Mouse (Mus musculus) left cerebral cortex, adult 2 months (tissue): ENCODE data around the gene Btbd9. TPM values are rescaled to one million over a fixed set of nuclear protein-coding genes. Genes with fewer than 3 reads are reported as not detected.
A peak's percentile ranks its signal among the peaks of the same experiment; 100 is the strongest.
"Not testable (repeated sequence)": the region's sequence is repeated elsewhere in the genome, so short reads cannot be mapped to it uniquely, and the experiment has no call there.

Experiments used
- DNase-seq, 2 experiments: peaks; one replicate each; pipeline ENCODE4 v3.0.0; 2021 to 2022; ENCODE audit warnings: low spot score in 2 of 2, mixed read lengths in 1 of 2; ENCODE audit errors: extremely low spot score in 1 of 2
- H3K27ac ChIP-seq: fragments of 200-600 bp; 2 replicates; pipeline ENCODE4 v1.8.1; 2022
- H3K4me3 ChIP-seq: fragments of 200-600 bp; 2 replicates; pipeline ENCODE4 v1.8.1; 2022
- CTCF ChIP-seq: fragments of 200-600 bp; IDR thresholded peaks from 2 replicates; pipeline ENCODE4 v1.8.1; 2022; ENCODE audit warnings: antibody characterized with exemption, mild to moderate bottlenecking, moderate library complexity
- intact Hi-C: fragments of 180-260 bp; cut with DNase I; formaldehyde crosslinking; loops from one replicate; pipeline ENCODE4 v1.15.1; 2025
- total RNA-seq, 2 experiments: library from RNA; stranded (reverse); gene quantifications; 2 replicates each; pipeline ENCODE4 v1.2.3; 2021

The Btbd9 gene
- total RNA-seq, 2 experiments from 2014 or later = 102 to 104 TPM

DNA sequence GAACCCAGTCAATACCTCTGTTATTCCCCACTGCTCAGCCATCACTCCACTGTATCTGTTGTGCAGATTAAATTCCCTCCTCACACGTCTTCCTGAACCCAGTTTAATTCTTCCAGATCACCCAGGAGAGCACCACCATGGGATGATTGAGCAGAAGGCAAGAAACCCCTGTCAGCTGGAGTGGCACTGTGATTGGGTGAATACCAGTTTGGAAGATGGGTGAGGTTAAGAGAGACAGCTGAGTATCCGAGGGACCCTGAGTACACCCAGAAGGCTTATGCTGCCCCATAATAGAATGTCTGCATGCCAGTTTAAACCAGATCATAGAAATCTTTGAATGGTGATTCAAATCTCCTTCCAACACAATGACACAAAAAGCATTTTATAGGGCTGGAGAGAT lies 52.5 kb downstream of the Btbd9 start:
- H3K4me3 ChIP-seq = no peak overlapping the region
- intact Hi-C loops = loop anchor here (2.0 kb wide), 2 partner anchors 27 to 51 kb away; no protein-coding TSS in a partner anchor
- peak overlapping the region; percentile 66 for H3K27ac ChIP-seq
- TF ChIP-seq CTCF = no peak
- no peak for DNase-seq

GRCm38 (mm10) chr17:30522406-30523078 lies 53.7 kb downstream of the Btbd9 start:
- Histone ChIP-seq H3K4me3 (no peak overlapping the region), H3K27ac (no peak overlapping the region)
- intact Hi-C loops = no loop called here
- TF ChIP-seq CTCF = no peak; the same call in 1 of the 2 replicates
- no peak for DNase-seq

GRCm38 (mm10) chr17:30519172-30519512 lies 57.1 kb downstream of the Btbd9 start:
- H3K27ac ChIP-seq, intact Hi-C loops, H3K4me3 ChIP-seq, DNase-seq: not testable (repeated sequence)

DNA sequence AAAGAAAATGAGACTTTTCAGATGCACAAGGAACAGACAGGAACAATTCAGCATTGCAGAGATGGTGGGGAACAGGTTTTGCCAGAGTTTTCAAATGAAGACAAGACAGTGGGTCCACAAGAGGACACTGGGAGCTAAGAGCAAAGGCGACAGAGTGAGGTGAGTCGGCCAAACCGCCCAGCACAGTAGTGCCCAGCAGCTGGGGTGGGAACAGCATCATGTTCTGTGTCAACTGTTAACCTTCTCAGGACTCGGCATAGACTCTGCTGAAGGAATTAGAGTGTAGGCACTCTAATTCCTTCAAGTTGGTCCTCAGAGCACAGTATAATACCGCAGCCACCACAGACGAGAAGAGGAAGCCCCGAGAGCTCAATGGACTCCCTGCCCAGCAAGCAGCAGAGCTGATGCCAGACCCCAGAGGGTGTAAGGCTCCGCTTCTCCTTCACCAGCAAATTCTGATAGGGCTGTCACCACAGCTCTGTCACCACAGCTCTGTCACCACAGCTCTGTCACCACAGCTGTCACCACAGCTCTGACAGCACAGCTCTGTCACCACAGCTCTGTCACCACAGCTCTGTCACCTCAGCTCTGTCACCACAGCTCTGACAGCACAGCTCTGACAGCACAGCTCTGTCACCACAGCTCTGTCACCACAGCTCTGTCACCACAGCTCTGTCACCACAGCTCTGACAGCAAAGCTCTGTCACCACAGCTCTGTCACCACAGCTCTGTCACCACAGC lies 57.7 kb downstream of the Btbd9 start:
- intact Hi-C loops = no loop called here
- no peak for DNase-seq
- H3K27ac ChIP-seq = no peak overlapping the region
- H3K4me3 ChIP-seq = no peak overlapping the region
- TF ChIP-seq CTCF = no peak

DNA sequence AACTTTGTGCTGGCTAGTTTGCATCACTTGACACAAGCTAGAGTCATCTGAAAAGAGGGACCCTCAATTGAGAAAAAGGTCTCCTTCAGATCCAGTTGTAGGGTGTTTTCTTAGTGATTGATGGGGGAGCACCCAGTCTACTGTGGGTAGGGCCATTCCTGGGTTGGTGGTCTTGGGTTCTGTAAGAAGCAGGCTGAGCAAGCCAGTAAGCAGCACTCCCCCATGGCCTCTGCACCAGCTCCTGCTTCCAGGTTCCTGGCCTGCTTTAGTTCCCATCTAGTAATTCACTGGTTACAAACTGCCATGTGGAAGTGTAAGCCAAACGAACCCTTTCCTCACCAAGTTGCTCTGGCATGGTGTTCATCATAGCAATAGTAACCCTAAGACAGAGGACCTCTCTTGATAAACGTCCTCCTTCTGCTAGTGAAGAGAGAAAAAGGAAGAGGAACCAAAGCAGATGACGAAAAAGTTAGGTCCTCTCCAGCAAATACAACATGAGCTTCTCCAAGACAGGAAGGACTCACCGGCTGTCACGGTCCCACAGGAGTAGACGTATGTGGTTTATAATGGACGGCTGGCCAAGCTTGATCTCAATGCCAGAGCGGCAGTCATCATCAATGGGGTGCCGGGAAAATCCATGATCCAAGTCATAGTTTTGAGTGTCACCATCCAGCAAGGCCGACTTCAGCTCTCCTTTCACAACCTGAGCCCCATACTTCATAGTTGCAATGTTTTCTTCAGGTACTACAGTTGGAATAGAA lies 59.5 kb downstream of the Btbd9 start:
- Histone ChIP-seq H3K27ac (no peak overlapping the region), H3K4me3 (no peak overlapping the region)
- intact Hi-C loops = no loop called here
- TF ChIP-seq CTCF = no peak
- DNase-seq = no peak

DNA sequence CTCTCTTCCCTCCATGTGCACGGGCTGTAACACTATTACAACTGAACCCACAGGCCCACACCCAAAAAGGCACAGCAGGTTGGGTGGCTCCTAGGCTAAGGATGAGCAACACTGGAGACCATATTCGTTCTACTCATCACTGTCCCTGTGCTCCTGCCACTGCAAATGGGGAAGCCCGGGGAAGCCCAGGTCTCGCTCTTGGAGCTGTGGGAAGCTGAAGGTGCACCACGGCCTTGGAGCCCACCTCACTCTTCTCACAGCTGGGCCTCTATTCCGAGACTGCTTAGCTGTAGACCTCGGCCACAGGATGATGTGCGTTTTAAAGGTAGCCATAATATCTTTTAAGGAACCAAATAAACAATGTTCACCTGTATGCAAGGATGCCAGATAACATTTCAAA lies 60.9 kb downstream of the Btbd9 start:
- no peak for DNase-seq
- H3K4me3 ChIP-seq = no peak overlapping the region
- intact Hi-C loops = no loop called here

GRCm38 (mm10) chr17:30513034-30513433 lies 63.3 kb downstream of the Btbd9 start:
- no peak overlapping the region for H3K4me3 ChIP-seq
- DNase-seq = peak in 1 of 2 experiments; percentile 15
- H3K27ac ChIP-seq = no peak overlapping the region
- intact Hi-C loops = no loop called here
- no peak for TF ChIP-seq CTCF

More for the DNA sequence above, 60.9 kb downstream of the Btbd9 start:
- H3K27ac ChIP-seq = no peak overlapping the region
- TF ChIP-seq CTCF = no peak

DNA sequence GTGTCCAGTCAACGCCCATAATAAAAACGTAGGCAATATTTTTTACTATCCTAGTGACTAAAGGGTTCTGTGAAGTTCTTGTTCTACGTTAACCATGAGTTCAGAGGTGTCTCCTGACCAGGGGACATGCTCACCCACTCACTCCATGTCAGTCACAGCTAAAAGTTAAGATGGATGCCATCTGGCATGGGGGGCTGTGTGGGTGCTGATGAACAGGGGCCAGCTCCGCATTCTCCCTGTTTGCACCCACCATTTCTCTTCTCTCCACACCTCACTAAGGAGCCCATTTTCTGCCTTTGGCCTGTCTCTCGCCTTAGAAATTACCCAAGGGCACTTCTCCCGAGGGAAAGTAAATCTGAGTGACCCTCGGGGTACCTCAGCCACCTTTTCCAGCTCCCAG lies 63.8 kb downstream of the Btbd9 start:
- intact Hi-C loops = no loop called here
- TF ChIP-seq CTCF = no peak
- Histone ChIP-seq H3K27ac (no peak overlapping the region), H3K4me3 (no peak overlapping the region)
- DNase-seq = peak in 1 of 2 experiments; percentile 10

- H3K4me3 ChIP-seq = no peak overlapping the region
- no peak; the same call in 1 of the 2 replicates for TF ChIP-seq CTCF
- intact Hi-C loops = no loop called here
- DNase-seq = peak in 1 of 2 experiments; percentile 11
- no peak overlapping the region for H3K27ac ChIP-seq
These were observed 64.3 kb downstream of the Btbd9 start for GRCm38 (mm10) chr17:30512007-30512406.

DNA sequence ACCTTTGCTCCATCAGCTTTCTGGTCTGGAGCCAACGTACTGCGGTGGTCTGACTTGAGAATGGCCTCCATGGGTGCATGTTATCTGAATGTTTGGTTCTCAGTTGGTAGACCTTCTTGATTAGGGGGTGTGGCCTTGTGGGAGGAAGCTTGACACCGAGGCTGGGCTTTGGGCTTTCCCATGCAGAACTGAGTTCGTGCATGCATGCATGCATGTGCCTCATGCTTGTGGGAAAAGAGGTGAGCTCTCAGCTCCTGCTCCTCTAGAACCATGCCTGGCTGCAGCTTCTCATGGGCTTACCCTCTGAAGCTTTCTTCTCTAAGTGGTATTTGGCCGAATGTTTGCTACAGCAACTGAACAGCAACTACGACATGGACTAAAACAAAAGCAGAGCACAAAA lies 64.9 kb downstream of the Btbd9 start:
- peak in 1 of 2 experiments; percentile 9 for DNase-seq
- no peak overlapping the region for H3K27ac ChIP-seq
- no peak overlapping the region for H3K4me3 ChIP-seq
- no peak for TF ChIP-seq CTCF
- intact Hi-C loops = no loop called here

DNA sequence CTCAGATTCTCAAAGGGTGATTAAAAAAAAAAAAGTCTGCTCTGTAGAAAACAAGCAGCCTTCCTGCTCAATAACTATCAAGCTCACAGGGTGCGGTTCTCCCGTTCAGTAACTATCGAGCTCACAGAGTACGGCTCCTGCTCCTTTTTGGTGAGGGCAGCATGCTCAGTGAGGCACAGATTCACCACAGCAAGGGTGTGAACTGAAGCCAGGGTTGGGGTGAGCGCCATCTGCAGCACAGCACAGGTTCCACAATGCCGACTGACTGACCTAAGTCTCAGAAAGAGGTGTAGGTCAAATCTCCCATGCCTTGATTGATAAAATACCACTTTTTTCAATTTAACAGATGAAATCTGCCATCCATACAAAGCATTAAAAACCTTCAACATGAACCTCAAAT lies 66.1 kb downstream of the Btbd9 start:
- intact Hi-C loops = no loop called here
- peak in 1 of 2 experiments; percentile 14 for DNase-seq
- no peak overlapping the region for H3K4me3 ChIP-seq
- TF ChIP-seq CTCF = peak; percentile 42
- H3K27ac ChIP-seq = no peak overlapping the region

DNA sequence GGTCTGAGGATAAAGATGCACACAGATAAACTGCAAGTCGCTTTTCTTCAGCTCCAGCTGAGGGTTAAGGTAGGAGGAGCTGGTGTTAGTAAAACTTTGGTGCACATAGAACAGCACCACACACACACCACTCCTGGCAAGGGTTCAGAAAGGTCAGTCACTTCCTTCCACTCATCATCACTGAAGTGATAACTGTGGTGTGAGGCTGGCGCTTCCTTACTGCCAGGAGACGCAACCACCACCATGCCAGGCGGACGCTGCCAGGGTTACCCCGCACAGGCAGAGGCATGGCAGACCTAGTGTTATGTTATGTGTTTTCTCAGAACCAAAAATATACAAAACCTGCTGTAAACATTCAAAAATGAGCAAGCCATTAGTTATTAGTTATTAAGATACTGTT lies 66.6 kb downstream of the Btbd9 start:
- Histone ChIP-seq H3K27ac (no peak overlapping the region), H3K4me3 (no peak overlapping the region)
- TF ChIP-seq CTCF = no peak
- intact Hi-C loops = loop anchor here (2.0 to 5.0 kb wide), 3 partner anchors 42 to 622 kb away; no protein-coding TSS in a partner anchor
- DNase-seq = peak in 1 of 2 experiments; percentile 8
